Mouse (Mus musculus): ENCODE data around the gene Ndufa3. TPM values are rescaled to one million over a fixed set of nuclear protein-coding genes. Genes with fewer than 3 reads are reported as not detected.
A peak's percentile ranks its signal among the peaks of the same experiment; 100 is the strongest.

The Ndufa3 gene
- polyA plus RNA-seq, 1 experiment from 2014 or later, result 462 TPM

DNA sequence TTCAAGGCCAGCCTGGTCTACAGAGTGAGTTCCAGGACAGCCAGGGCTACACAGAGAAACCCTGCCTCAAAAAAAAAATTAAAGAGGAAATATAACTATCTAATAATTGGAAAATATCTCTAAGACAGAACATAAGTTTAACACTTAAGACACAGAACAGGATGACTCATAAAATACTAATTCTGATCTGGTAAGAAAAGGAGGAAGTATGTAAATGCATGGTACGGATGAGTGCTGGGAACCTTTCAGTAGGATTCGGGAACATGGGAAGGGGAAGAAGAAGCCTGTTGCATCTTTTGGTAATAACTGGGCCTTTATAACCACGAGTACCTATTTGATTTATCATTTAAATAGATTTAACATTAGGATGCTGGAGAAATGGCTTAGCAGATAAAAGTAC, 3.2 kb upstream of the Ndufa3 start:
- H3K9me3 ChIP-seq, result no peaks in the 10 kb centered on the region
- no peaks in the 10 kb centered on the region for H3K27me3 ChIP-seq
- no peaks in the 10 kb centered on the region for H3K36me3 ChIP-seq
- no peak overlapping the region for H3K27ac ChIP-seq (replicated peaks)
- no peak for ATAC-seq (ENCODE audit: low read depth)
- 72% methylated on average over 3 of the region's 3 CpGs for WGBS
- H3K4me2 ChIP-seq, result no peak overlapping the region
- H3K4me1 ChIP-seq (replicated peaks), result peaks cover 13% of the 10 kb centered on the region
- no peak overlapping the region for H3K9ac ChIP-seq
- H3K4me3 ChIP-seq, result no peak overlapping the region

DNA sequence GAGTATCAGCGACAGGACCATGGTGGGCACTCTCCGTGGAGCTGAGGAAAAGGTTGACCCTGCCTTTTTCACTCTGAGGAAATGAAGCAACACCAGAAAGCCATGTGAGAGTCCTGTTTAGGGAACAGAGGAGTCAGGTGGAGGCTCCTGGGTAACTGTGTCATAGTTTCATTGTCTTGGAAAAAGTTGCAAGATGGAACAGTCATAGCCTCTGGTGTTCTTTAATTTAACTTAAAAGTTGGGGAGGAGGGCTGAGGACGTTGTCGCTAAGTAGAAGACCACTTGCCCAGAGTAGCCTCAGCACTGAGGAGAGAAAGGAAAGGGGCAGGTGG, 1.1 kb upstream of the Ndufa3 start, which contains the start of gene Oscar:
Gene Oscar, minus strand, starts transcription at position 101 of the 332 bp plus-strand sequence.
- WGBS, result 79% methylated on average over 4 of the region's 4 CpGs
- no peak for ATAC-seq (ENCODE audit: low read depth)
- Histone ChIP-seq H3K9me3 (no peaks in the 10 kb centered on the region), H3K9ac (no peak within 1 kb of the TSS), H3K4me1 (replicated peaks) (peaks cover 13% of the 10 kb centered on the region), H3K27me3 (no peaks in the 10 kb centered on the region), H3K36me3 (peaks cover 20% of the 10 kb centered on the region), H3K4me2 (peak within 1 kb of the TSS; percentile 87; the same call in 1 of the 2 replicates), H3K27ac (replicated peaks) (no peak within 1 kb of the TSS), H3K4me3 (peak within 1 kb of the TSS; percentile 64)

DNA sequence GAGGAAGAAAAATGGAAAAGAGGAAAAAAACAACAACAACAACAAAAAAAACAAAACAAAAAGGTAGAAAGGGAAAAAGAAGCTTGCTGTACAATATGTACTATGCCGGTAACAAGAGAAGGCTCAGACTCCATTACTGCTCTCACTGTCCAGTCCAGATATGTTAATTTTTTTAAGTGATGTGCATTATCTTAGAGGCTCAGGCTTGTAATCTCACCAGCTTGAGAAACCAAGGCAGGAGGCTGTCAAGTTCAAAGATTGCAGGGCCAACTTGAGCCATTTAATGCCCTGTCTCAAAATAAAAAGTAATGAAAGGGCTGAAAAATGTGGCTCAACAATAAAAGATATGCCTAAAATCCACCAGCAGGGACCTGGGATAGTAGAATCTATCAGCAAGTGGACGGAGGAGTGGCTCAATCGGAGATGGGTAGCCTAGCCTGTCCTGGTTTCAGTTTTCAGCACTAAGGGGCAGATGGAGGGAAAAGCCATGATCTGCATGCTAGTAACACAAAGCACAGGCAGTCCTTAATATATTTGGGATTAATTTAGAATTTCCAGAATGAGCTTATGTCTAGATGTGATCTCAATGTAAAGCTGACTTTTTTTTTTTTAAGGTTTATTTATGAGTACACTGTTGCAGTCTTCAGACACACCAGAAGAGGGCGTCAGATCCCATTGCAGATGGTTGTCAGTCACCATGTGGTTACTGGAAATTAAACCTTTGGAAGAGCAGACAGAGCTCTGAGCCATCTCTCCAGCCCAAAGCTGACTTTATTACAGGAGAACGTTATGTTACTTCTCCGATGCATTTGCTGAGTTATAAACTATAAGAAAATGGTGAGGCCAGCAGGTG, 558 bp upstream of the Ndufa3 start:
- peak; percentile 52 for ATAC-seq (ENCODE audit: low read depth)
- Histone ChIP-seq H3K27me3 (no peaks in the 10 kb centered on the region), H3K27ac (replicated peaks) (no peak overlapping the region)

DNA sequence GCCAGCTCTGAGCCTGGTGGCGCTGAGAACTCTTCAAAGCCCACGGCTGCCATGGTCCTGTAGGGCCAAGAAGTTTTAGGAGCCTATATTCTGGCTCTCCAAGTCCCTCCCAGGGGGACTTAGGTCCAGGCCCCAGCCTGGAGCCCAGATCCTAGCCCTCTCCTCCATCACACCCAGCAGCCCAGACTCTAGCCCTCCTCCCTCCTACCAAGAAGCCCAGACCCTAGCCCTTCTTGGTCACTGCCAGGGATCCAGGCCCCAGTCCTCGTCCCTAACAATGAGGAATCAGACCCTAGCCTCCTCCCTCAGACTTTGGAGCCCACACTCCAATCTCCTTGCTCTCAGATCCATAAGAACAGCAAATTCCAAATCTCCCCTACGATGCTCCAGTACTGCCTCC, 11.9 kb downstream of the Ndufa3 start:
- ATAC-seq (ENCODE audit: low read depth), result peak; percentile 60
- no peaks in the 10 kb centered on the region for H3K9me3 ChIP-seq
- peaks cover 38% of the 10 kb centered on the region for H3K4me1 ChIP-seq (replicated peaks)
- peaks cover 37% of the 10 kb centered on the region for H3K36me3 ChIP-seq
- peak overlapping the region; percentile 89 for H3K9ac ChIP-seq
- 39% methylated on average over 4 of the region's 4 CpGs for WGBS
- peak overlapping the region; percentile 73 for H3K4me3 ChIP-seq
- H3K27me3 ChIP-seq, result no peaks in the 10 kb centered on the region
- H3K4me2 ChIP-seq, result peak overlapping the region; percentile 99
- peak overlapping the region; percentile 84; the same call in 1 of the 2 replicates for H3K27ac ChIP-seq (replicated peaks)

More for the DNA sequence above, 558 bp upstream of the Ndufa3 start:
- no peak overlapping the region for H3K9ac ChIP-seq
- peaks cover 13% of the 10 kb centered on the region for H3K4me1 ChIP-seq (replicated peaks)
- peak overlapping the region; percentile 64 for H3K4me3 ChIP-seq
- peaks cover 24% of the 10 kb centered on the region for H3K36me3 ChIP-seq
- WGBS, result 37% methylated on average over 6 of the region's 6 CpGs
- H3K4me2 ChIP-seq, result peak overlapping the region; percentile 87; the same call in 1 of the 2 replicates
- H3K9me3 ChIP-seq, result no peaks in the 10 kb centered on the region

DNA sequence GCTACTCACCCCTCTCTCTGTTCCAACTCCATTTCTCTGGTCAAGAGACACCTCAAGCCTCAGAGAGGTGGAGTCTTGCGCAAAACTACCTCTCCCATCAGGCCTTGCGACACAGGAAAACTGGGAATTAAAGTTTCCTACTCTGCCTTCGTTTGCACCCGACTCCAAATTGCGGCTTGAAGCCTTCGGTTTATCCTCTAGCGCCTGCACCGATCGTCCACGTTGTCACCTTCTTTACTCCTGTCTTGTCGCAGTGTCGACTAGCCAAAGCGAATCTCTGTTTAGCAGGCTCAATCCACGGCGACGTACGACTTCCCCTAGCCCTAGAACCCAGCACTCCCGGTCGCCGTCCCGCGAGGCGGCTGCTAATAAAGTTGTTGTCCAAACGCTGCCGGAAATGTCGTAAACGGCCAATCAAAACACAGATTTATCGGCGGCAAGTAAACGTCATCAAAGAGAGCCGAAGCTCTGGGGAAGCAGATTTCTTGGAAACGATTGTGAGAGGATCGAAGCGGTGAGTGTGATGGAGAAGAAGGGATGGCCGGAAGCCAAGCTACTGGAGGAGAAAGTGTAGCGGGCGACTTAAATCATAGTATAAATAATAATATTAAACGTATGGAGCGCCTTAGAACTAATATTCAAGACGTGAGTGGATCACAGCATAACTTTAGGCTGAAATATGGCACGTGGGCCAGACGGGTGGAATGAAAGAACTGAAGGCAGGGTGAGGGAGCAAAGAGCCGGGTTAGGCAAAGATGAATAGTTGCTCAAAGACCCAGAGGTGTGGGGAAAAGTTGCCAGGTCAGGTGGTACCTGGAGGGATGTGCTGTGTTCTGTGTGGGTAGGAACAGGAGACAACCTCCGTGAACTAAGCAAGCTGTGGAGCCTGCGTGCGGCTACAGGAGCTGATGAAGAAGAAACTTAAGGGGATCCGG, 12.6 kb downstream of the Ndufa3 start, which contains the start of the genes Tfpt and Prpf31:
Gene Tfpt, minus strand, starts transcription at position 387 of the 935 bp plus-strand sequence.
Gene Prpf31, plus strand, starts transcription at position 443 of the 935 bp plus-strand sequence.
- Histone ChIP-seq H3K36me3 (peaks cover 35% of the 10 kb centered on the region), H3K27me3 (no peaks in the 10 kb centered on the region)
- ATAC-seq (ENCODE audit: low read depth), result peak; percentile 85

DNA sequence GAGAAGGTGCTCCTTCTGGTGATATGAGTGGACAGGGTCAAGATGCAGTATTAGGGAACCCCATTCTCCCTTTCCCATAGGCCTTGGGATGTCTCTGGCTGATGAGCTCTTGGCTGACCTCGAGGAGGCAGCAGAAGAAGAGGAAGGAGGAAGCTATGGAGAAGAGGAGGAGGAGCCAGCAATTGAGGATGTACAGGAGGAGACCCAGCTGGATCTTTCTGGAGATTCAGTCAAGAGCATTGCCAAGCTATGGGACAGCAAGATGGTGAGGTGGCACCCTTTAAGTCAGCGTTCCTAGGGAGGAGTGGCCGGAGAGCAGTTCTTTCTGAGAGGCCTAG, 13.3 kb downstream of the Ndufa3 start:
- peak overlapping the region; percentile 99 for H3K4me2 ChIP-seq
- H3K27ac ChIP-seq (replicated peaks), result peak overlapping the region; percentile 69; the same call in 1 of the 2 replicates
- H3K4me1 ChIP-seq (replicated peaks), result peaks cover 38% of the 10 kb centered on the region
- peak overlapping the region; percentile 73 for H3K4me3 ChIP-seq
- peak overlapping the region; percentile 89 for H3K9ac ChIP-seq
- peak; percentile 9; the same call in 1 of the 2 replicates for ATAC-seq (ENCODE audit: low read depth)
- peaks cover 38% of the 10 kb centered on the region for H3K36me3 ChIP-seq
- H3K27me3 ChIP-seq, result no peaks in the 10 kb centered on the region
- no peaks in the 10 kb centered on the region for H3K9me3 ChIP-seq
- 65% methylated on average over 3 of the region's 3 CpGs for WGBS

More for the DNA sequence above, 12.6 kb downstream of the Ndufa3 start, which contains the start of the genes Tfpt and Prpf31:
- Histone ChIP-seq H3K9me3 (no peaks in the 10 kb centered on the region), H3K4me2 (peak within 1 kb of the TSS; percentile 99), H3K4me3 (peak within 1 kb of the TSS; percentile 73), H3K9ac (peak within 1 kb of the TSS; percentile 89), H3K4me1 (replicated peaks) (peaks cover 38% of the 10 kb centered on the region), H3K27ac (replicated peaks) (peak within 1 kb of the TSS; percentile 84)
- WGBS, result under 1% methylated on average over 47 of the region's 47 CpGs

DNA sequence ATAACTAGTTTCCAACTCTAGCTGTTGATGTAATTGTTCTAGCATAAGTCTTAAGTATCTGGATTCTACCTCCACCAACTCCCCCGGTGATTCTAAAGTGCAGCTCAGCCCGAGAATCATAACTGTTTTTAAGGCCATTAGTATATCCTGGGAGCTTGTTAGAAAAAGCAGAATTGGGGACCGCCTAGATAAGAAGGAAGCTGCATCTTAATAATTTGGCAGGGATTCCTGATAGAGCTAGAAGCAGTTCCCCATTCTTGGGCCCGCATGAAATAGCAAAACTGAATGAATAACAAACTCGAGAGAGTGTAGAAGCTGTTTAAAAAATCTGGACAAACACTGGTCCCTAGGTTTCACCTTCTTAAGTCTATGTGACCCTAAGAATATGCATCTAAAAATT, 26.2 kb downstream of the Ndufa3 start:
- WGBS, result 69% methylated on average over 5 of the region's 5 CpGs
- Histone ChIP-seq H3K4me1 (replicated peaks) (peaks cover 34% of the 10 kb centered on the region), H3K4me3 (no peak overlapping the region; the same call in 1 of the 2 replicates), H3K4me2 (peak overlapping the region; percentile 66), H3K9me3 (no peaks in the 10 kb centered on the region), H3K36me3 (peaks cover 34% of the 10 kb centered on the region), H3K9ac (0 out of 2 replicates have a peak overlapping the region, but pooled peaks have one; percentile 41), H3K27me3 (no peaks in the 10 kb centered on the region), H3K27ac (replicated peaks) (no peak overlapping the region)
- ATAC-seq (ENCODE audit: low read depth), result no peak

DNA sequence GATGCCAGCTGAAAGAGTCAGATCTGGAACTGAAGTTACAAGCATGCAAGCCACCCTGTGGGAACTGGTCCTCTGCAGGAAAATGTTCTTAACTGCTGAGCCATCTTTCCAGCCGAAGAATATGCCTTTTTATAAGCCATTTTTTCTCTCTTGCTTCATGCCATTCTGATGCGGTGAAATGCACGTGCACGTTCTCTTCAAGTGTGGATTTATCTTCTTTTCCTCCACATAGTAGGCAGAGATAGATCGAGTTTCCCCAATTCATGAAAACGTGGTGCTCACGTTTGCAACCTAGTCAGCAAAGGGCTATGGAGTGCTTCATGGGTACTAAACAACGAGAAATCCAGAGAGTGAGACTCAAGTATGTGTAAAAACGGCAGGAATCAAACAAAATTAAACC, 26.7 kb downstream of the Ndufa3 start:
- Histone ChIP-seq H3K9ac (peak overlapping the region; percentile 41; the same call in 1 of the 2 replicates), H3K4me3 (peak overlapping the region; percentile 98), H3K4me2 (peak overlapping the region; percentile 66), H3K36me3 (peaks cover 30% of the 10 kb centered on the region), H3K4me1 (replicated peaks) (peaks cover 38% of the 10 kb centered on the region), H3K9me3 (no peaks in the 10 kb centered on the region), H3K27me3 (no peaks in the 10 kb centered on the region), H3K27ac (replicated peaks) (peak overlapping the region; percentile 25; the same call in 1 of the 2 replicates)
- ATAC-seq (ENCODE audit: low read depth), result no peak
- WGBS, result 26% methylated on average over 9 of the region's 9 CpGs

DNA sequence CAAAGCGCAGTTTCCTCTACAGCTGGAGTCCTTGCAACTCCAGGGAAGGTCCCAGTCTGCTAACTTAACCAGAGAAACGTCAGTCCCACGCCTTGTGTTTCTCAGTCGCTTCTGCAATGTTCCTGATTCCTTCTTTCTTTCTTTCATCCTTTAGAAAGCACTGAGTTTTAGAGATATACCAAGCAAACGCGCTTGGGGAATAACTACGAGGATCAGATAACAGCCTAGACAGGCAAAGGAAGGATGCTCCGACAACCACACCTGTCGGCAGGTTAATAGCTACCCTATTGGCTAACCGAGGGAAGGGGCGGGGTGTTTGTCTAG, 27.1 kb downstream of the Ndufa3 start:
- H3K27ac ChIP-seq (replicated peaks), result peak overlapping the region; percentile 25; the same call in 1 of the 2 replicates
- H3K4me1 ChIP-seq (replicated peaks), result peaks cover 43% of the 10 kb centered on the region
- peak overlapping the region; percentile 98 for H3K4me3 ChIP-seq
- 2% methylated on average over 11 of the region's 11 CpGs for WGBS
- peak overlapping the region; percentile 41; the same call in 1 of the 2 replicates for H3K9ac ChIP-seq
- peaks cover 25% of the 10 kb centered on the region for H3K36me3 ChIP-seq
- ATAC-seq (ENCODE audit: low read depth), result peak; percentile 1; the same call in 1 of the 2 replicates
- H3K27me3 ChIP-seq, result no peaks in the 10 kb centered on the region
- peak overlapping the region; percentile 66 for H3K4me2 ChIP-seq
- no peaks in the 10 kb centered on the region for H3K9me3 ChIP-seq

DNA sequence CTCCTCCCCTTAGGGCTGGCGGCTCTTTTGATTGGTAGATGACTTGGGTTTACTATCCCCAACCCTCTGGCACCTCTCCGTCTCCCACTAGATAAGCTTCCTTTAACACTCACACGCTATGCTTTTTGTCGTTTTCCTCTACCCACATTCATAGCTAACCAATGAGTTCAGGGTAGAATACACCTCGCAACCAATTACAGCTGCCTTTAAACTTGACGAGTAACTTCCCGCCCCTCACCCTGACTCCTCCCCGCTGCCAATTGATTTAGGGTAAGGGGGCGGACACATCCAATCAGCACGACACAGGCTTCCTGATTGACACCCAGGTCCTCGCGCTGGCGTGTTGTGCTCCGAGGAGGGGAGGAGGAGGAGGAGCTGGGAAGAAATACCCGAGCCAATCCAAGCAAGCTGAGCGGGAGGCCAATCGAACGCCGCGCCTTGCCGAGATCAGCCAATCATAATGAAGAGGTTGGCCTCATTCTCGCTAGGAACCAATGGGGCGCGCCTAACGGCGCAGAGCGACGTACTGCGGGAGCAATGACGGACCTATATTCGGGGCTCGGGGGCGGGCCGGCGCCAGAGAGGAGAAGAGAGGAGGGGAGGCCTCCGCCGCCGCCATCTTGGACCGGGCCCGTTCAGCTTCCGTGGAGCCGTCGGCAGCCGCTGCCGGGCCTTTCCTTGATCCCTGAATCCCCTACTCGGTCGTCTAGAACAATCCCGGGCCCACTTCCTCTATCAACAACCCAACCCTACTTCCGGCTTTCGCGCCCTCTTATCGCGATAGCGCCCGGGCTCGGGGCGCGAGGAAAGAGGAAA, 27.7 kb downstream of the Ndufa3 start, which contains the start of gene Cnot3:
Gene Cnot3, plus strand, starts transcription at position 597 of the 816 bp plus-strand sequence.
- ATAC-seq (ENCODE audit: low read depth), result peak; percentile 98
- Histone ChIP-seq H3K9ac (peak within 1 kb of the TSS; percentile 100), H3K4me1 (replicated peaks) (peaks cover 47% of the 10 kb centered on the region), H3K9me3 (no peaks in the 10 kb centered on the region), H3K4me2 (peak within 1 kb of the TSS; percentile 92), H3K27me3 (no peaks in the 10 kb centered on the region), H3K36me3 (peaks cover 19% of the 10 kb centered on the region), H3K4me3 (peak within 1 kb of the TSS; percentile 98), H3K27ac (replicated peaks) (peak within 1 kb of the TSS; percentile 98)
- under 1% methylated on average over 56 of the region's 58 CpGs for WGBS

DNA sequence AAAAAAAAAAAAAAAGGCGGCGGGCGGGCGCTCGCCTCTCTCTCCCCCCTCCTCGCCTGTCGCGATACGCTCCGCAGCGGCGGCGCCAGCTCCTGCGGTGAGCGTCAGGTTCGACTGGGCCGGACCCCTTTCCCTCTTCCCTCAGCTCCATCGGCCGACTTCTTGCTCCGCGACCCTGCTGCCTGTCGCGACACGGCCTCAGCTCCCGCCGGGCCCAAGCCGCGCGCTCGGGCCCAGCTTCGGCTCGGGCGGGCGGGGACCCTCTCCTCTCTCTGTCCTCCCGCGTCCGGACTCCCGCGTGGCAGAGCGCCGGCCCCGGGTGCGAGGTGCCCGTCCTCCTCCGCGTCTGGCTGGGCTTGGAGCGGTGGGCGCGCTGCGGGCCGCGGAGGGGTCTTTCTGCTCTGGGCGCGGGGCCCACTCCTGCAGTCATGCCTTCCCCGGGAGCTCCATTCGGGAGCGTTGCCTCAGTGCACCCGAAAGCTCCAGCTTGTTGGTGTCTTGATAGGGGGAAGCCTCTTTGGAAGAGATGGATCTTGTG, 28.4 kb downstream of the Ndufa3 start:
- H3K9me3 ChIP-seq, result no peaks in the 10 kb centered on the region
- under 1% methylated on average over 53 of the region's 58 CpGs for WGBS
- H3K4me1 ChIP-seq (replicated peaks), result peaks cover 47% of the 10 kb centered on the region
- peaks cover 17% of the 10 kb centered on the region for H3K36me3 ChIP-seq
- H3K9ac ChIP-seq, result peak overlapping the region; percentile 100
- H3K4me2 ChIP-seq, result peak overlapping the region; percentile 92
- no peak; the same call in none of the 2 replicates for ATAC-seq (ENCODE audit: low read depth)
- peak overlapping the region; percentile 98 for H3K27ac ChIP-seq (replicated peaks)
- peak overlapping the region; percentile 98 for H3K4me3 ChIP-seq
- no peaks in the 10 kb centered on the region for H3K27me3 ChIP-seq
